Mouse (Mus musculus) ES-E14 (cell line): ENCODE data around the gene Erbb4.

ENCODE experiments used
- CHD2 ChIP-seq: IDR thresholded peaks from 2 replicates; pipeline ENCODE4 v1.6.1; 2014; ENCODE audit warnings: mild to moderate bottlenecking, low read depth, low read length, inconsistent platforms
- HCFC1 ChIP-seq: IDR thresholded peaks from 2 replicates; pipeline ENCODE4 v1.6.1; 2012; ENCODE audit warnings: low read length, inconsistent platforms, borderline replicate concordance; ENCODE audit not compliant: insufficient read depth
- MAFK ChIP-seq: IDR thresholded peaks from 2 replicates; pipeline ENCODE4 v1.6.1; 2014; ENCODE audit warnings: mild to moderate bottlenecking, low read depth, low read length, inconsistent platforms; ENCODE audit not compliant: insufficient read depth
- ZC3H11A ChIP-seq: IDR thresholded peaks from 2 replicates; pipeline ENCODE4 v1.6.1; 2012; ENCODE audit warnings: low read depth, mild to moderate bottlenecking, inconsistent platforms, low read length, borderline replicate concordance
- ZNF384 ChIP-seq: IDR thresholded peaks from 2 replicates; pipeline ENCODE4 v1.6.1; 2012; ENCODE audit warnings: low read depth, low read length, inconsistent platforms

- TF ChIP-seq HCFC1 (no peak), ZNF384 (no peak), ZC3H11A (no peak), CHD2 (no peak), MAFK (no peak)
Observed at GRCm38 (mm10) chr1:68823116-68823644, 284.7 kb downstream of the Erbb4 start.
